In genomic region chr10:106824215-106824614, GRCm38 (mm10) we compare ENCODE assay signal across 17 mouse cellular contexts.
"Had no signal": no experiment of that assay in that cellular context is flagged by ENCODE, and none has a peak within 500 bp of the region (broad histone marks: within the 10 kb centered on the region; RNA-seq: fewer than 3 reads in every experiment).

No protein-coding gene starts in this region.

- ATAC-seq: liver, embryonic 12.5 days; liver, postnatal 0 days; lung, postnatal 0 days; midbrain, embryonic 13.5 days; midbrain, embryonic 15.5 days; midbrain, embryonic 16.5 days had no signal

- DNase-seq: left cerebral cortex, postnatal 4 days; liver; liver, embryonic 13.5 days; liver, postnatal 0 days; lung, adult 18-20 months; lung, adult 2 months; lung, embryonic 14.5 days; lung, postnatal 10 days; lung, postnatal 14 days; lung, postnatal 36 days; lung, postnatal 4 days; midbrain, embryonic 14.5 days had no signal
